Mouse (Mus musculus) heart, postnatal 14 days (tissue): ENCODE data around the gene Hjurp. TPM values are rescaled to one million over a fixed set of nuclear protein-coding genes. Genes with fewer than 3 reads are reported as not detected.

Experiments used
- DNase-seq, 2 experiments: peaks; one replicate each; pipeline ENCODE4 v3.0.0; 2021 to 2022
- intact Hi-C: fragments of 180-260 bp; cut with DNase I; formaldehyde crosslinking; loops from one replicate; pipeline ENCODE4 v1.15.1; 2025
- long read RNA-seq, 2 experiments: library from polyadenylated mRNA; stranded (forward); transcript quantifications; one replicate each; pipeline ENCODE4 v2.0.0; 2021
- total RNA-seq, 2 experiments: library from RNA; stranded (reverse); gene quantifications; 2 replicates each; pipeline ENCODE4 v1.2.3; 2021

The Hjurp gene
- 10 to 100 TPM; 25.4 to 32.1 TPM for total RNA-seq
- long read RNA-seq, experiment 1, full-length matches to known transcripts, result 5 of 9 reads
- long read RNA-seq, experiment 1, partial matches to known transcripts, result 0 of 9 reads
- long read RNA-seq, experiment 1, other reads (novel, unspliced or antisense), result 4 of 9 reads
- long read RNA-seq, experiment 2, full-length matches to known transcripts, result 2 of 6 reads
- long read RNA-seq, experiment 2, partial matches to known transcripts, result 0 of 6 reads
- long read RNA-seq, experiment 2, other reads (novel, unspliced or antisense), result 4 of 6 reads

DNA sequence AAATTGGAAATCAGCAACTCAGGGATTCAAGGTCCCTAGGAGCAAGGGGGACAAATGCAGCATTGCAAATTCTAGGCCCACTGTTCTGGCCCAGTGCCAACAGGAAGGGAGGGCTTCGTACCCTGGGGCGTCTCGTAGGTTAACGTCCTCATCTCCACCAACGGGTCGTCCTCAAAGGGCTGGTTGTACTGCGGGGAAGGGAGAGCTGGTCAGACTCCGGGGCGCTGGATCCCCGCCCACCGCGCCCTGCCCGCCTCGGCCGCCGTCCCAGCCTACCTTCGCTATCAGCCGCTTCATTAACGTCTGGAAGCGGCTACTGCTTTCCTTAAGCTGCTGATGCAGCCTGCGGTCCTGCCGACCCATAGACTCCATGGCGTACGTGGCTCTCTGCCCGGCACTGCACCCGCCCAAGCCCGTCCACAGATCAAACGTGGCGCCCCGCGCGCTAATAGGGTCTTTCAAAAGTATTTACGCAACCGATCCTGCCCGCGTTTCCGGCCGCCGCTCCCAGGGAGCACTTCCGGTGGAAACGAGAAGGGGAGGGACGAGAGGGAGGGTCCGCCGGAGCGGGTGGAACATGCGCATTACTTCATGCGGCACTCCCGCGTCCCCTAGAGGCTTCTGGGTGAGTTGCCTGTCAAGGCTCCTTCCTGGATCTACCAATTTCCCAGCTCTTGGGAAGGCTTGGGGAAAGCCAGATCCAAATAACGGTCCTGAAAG is at the start of gene Hjurp, which contains the start of gene Trpm8:
Gene Hjurp, minus strand, starts transcription at position 536 of the 720 bp plus-strand sequence.
Gene Trpm8, plus strand, starts transcription at position 564 of the 720 bp plus-strand sequence.
- intact Hi-C loops, result no loop called here
- DNase-seq, result peak; percentile 100

GRCm38 (mm10) chr1:88323101-88323500 is 45.7 kb upstream of the Hjurp start:
- no peak for DNase-seq
- intact Hi-C loops, result no loop called here

- intact Hi-C loops, result no loop called here
- no peak for DNase-seq
Measured at GRCm38 (mm10) chr1:88322146-88322545, 44.7 kb upstream of the Hjurp start.

- intact Hi-C loops, result no loop called here
- no peak for DNase-seq
Measured at GRCm38 (mm10) chr1:88320821-88321395, 43.5 kb upstream of the Hjurp start.

DNA sequence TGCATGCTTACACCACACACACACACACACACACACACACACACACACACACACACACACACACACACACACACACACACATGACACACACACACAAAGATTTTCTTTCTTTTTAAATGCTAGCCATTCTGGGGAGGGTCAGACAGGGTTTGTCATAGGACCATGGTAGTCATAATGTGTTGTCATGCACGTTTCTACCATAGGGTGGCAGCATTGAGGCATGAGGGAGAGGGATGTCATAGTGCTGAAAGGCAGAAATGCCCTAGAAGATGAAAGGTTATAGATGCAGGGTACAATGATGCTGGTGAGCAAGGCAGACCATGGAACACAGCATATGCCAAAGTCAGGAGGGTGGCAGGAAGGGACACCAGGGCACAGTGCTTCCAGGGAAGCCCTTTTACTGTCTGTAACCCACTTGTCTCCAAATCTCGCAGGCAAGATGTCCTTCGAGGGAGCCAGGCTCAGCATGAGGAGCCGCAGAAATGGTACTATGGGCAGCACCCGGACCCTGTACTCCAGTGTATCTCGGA is 41.2 kb upstream of the Hjurp start:
- intact Hi-C loops, result no loop called here
- DNase-seq, result peak; percentile 50 to 77

- DNase-seq, result no peak
- intact Hi-C loops, result no loop called here
Measured at GRCm38 (mm10) chr1:88317279-88317678, 39.8 kb upstream of the Hjurp start.

GRCm38 (mm10) chr1:88310349-88310748 is 32.9 kb upstream of the Hjurp start:
- intact Hi-C loops, result no loop called here
- DNase-seq, result no peak

DNA sequence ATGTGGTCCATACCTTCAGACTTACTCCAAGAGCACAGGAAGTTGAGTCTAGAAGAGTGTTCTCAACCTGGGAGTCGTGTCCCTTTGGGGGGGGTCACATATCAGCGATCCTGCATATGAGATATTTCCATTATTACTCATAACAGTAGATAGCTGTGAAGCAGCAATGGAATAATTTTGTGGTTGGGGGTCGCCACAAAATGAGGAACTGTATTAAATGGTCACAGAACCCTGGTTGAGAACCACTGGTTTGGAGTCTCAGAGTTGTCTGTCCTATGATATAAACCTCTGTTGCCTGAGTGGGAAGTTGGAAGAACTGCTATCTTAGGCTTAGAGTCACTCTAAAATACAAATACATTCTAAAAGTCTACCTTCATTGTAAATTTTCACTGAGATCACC is 32.5 kb upstream of the Hjurp start:
- intact Hi-C loops, result no loop called here
- DNase-seq, result no peak

DNA sequence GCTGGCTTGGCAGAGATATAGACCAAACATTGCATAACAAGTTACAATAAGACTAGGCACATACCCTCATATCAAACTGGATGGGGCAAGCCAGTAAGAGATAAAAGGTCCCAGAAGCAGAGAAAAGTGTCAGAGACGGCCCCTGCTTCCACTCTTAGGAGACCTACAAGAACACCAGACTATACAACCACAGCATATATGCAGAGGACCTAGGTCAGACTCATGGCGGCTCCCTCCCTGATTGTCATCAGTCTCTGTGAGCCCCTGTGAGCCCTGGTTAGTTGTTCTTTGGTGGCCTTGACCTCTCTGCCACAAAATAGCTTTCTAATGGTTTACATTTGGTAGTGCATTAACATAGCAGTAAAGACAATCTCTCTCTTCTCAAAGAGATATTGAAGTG is 31.6 kb upstream of the Hjurp start:
- intact Hi-C loops, result no loop called here
- no peak for DNase-seq

GRCm38 (mm10) chr1:88307180-88307579 is 29.7 kb upstream of the Hjurp start:
- intact Hi-C loops, result no loop called here
- no peak for DNase-seq

- intact Hi-C loops, result no loop called here
Measured at GRCm38 (mm10) chr1:88306543-88306942, 29.1 kb upstream of the Hjurp start.

GRCm38 (mm10) chr1:88305018-88305795 is 27.8 kb upstream of the Hjurp start:
- intact Hi-C loops, result no loop called here
- DNase-seq, result no peak

More at GRCm38 (mm10) chr1:88306543-88306942, 29.1 kb upstream of the Hjurp start:
- no peak for DNase-seq

GRCm38 (mm10) chr1:88304261-88304985 is 27.0 kb upstream of the Hjurp start:
- intact Hi-C loops, result no loop called here

GRCm38 (mm10) chr1:88303762-88304161 is 26.3 kb upstream of the Hjurp start:
- no peak for DNase-seq
- intact Hi-C loops, result no loop called here

More at GRCm38 (mm10) chr1:88304261-88304985, 27.0 kb upstream of the Hjurp start:
- DNase-seq, result no peak

DNA sequence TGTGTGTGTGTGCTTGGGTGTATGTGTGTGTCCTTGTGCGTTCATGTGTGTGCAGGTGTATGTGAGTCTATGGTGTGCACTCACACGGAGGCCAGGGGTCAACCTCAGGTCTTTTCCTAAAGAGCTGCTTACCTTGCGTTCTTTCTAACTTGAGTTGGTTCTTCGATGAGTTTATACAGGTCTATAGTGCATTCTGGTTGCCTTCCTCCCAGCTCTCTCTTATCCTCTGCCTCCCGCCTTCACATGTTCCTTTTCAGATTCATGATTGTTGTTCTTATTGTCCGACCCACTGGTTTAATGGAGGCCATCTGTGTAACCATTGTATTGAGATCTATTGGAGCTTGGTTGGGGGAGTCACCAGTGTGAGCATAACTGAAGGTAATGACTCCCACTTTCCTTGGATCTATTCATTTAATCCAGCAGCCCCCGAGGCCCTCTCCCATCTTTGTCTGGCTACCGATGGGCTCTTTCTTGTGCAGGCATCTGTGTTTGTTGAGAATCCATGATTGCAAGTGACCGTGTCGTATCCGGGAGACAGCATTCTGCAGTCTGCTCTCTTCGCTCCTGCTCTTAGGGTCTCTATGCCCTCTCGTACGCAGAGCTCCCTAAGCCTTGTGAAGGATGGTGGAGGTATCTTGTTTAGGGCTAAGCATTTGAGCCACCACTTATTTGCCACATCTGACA is 24.8 kb upstream of the Hjurp start:
- DNase-seq, result no peak
- intact Hi-C loops, result no loop called here

DNA sequence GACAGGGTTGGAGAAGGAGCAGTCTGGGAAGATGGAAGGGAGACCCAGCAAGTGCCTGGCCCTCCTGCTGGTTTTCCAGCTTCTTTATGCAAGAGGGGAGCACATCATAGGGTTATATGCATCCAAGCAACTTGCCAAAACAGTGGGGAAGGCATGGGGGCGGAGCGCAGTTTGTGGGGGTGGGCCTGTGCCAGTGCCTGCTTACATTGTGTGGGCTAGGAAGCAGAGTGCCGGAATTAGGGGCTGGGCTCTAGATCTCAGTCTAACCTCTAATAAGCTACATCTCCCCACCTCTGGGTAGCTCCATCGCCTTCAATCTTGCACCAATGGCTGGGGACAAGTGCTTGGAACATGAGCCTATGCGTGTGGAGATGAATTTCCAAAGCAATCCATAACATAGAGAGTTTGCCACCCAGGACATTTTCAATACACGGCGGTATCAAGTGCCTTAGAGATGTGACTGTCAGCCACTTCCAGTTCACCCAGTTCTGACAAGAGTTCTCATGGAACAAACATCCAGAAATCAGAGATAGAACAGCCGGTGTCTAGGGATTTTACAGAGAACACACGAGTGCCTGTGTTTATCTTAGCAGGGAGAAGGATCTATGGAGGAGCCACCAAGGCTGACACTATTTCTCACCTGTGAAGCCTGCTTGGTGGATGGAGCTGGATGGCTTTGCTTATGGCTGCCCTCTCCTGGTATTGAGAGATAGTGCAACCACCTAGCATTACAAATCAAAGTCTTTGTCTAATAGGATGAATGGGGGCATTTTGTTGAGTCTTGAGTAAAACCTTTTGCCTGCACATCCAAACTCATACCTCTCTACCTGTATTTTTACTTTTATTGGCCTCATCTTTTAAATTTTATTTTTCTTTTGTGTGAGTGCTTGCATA is 23.9 kb upstream of the Hjurp start:
- DNase-seq, result no peak
- intact Hi-C loops, result no loop called here

DNA sequence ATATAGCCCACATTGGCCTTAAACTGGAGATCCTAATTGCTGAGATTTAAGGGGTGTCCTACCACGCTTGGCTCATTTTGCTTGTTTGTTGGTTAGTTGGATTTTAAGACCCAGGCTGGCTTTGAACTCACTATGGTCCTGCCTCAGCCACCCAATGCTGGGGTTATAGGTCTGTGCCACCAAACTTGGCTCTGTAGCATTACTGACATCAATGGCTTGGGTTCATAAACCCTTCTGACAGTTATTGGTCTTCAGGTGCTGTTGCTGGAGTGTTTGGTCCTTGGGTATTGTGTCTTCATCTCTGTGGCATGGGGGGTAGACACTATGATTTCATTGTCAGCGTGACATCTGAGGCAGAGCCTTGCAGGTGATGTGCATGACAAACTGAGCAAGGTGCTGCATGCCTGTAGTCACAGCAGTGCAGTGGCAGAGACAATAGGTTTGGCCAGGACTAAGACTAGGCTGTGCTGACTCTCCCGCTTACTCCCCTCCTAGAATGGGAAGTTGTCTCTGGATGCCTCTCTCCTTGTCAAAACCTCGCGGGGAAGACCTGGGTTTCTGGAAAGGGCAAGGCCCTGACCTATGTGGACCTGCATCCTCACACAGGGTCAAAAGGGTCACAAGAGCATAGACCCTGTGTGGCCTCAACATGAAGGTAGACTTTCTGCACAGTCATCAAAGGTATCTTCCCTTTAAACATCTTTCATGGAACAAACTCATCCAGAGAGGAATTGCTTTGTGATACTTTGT is 23.0 kb upstream of the Hjurp start:
- DNase-seq, result no peak
- intact Hi-C loops, result no loop called here

GRCm38 (mm10) chr1:88299529-88299945 is 22.1 kb upstream of the Hjurp start:
- no peak for DNase-seq
- intact Hi-C loops, result no loop called here
